Mouse (Mus musculus) forebrain, postnatal 0 days (tissue): ENCODE measurements at regions not wholly inside any gene's neighbourhood (a gene's known extent, or its start where the extent isn't known, plus 50 kb on each side); places are given as distances from the start of the nearest gene placed in this dataset.

Experiments used
- ATAC-seq: fragments of 200-750 bp; cut with Nextera tagmentation; 2 replicates; pipeline ENCODE4 v1.8.0; 2017; ENCODE audit warnings: mild to moderate bottlenecking, moderate library complexity
- DNase-seq: peaks from one replicate; pipeline ENCODE4 v3.0.0-alpha.2; 2015
- H3K27ac ChIP-seq: fragments of 300-500 bp; sonication (generic); 2 replicates; pipeline ENCODE4 v1.5.1; 2014; ENCODE audit warnings: low read depth, mild to moderate bottlenecking, antibody characterized with exemption, low read length, moderate library complexity, mixed read lengths
- H3K27me3 ChIP-seq: fragments of 300-500 bp; sonication (generic); 2 replicates; pipeline ENCODE4 v1.6.1; 2014; ENCODE audit warnings: mild to moderate bottlenecking, low read length, mixed read lengths; ENCODE audit not compliant: insufficient read depth
- H3K36me3 ChIP-seq: fragments of 300-500 bp; sonication (generic); 2 replicates; pipeline ENCODE4 v1.6.1; 2014; ENCODE audit warnings: mild to moderate bottlenecking, moderate library complexity; ENCODE audit not compliant: insufficient read depth
- H3K4me1 ChIP-seq: fragments of 300-500 bp; sonication (generic); 2 replicates; pipeline ENCODE4 v1.6.1; 2014; ENCODE audit warnings: antibody characterized with exemption; ENCODE audit not compliant: insufficient read depth
- H3K4me2 ChIP-seq: fragments of 300-500 bp; sonication (generic); 2 replicates; pipeline ENCODE4 v1.6.1; 2014; ENCODE audit warnings: low read depth, mild to moderate bottlenecking, moderate library complexity
- H3K4me3 ChIP-seq: fragments of 300-500 bp; sonication (generic); 2 replicates; pipeline ENCODE4 v1.5.1; 2014; ENCODE audit warnings: low read depth, low read length, mixed read lengths
- H3K9ac ChIP-seq: fragments of 300-500 bp; sonication (generic); 2 replicates; pipeline ENCODE4 v1.6.1; 2014; ENCODE audit warnings: mild to moderate bottlenecking
- H3K9me3 ChIP-seq: fragments of 300-500 bp; sonication (generic); 2 replicates; pipeline ENCODE4 v1.6.1; 2016; ENCODE audit warnings: low read length
- CTCF ChIP-seq: sonication (generic); IDR thresholded peaks from 2 replicates; pipeline ENCODE4 v1.5.1; 2016; ENCODE audit warnings: antibody characterized with exemption, control low read depth, low read depth
- WGBS: fragments of 180-500 bp; shearing (Covaris S2); extraction: QIAGEN DNeasy Blood & Tissue Kit; methylation state at CpG from one replicate; pipeline ENCODE4 v1.1.7; 2014; 5-methylcytosine and 5-hydroxymethylcytosine counted together

GRCm38 (mm10) chr1:148903093-148903492 lies 1058.0 kb downstream of the Pla2g4a start:
- H3K27ac ChIP-seq, result no peak overlapping the region
- DNase-seq, result no peak
- no peak overlapping the region for H3K4me2 ChIP-seq
- H3K4me1 ChIP-seq, result no peaks in the 10 kb centered on the region
- ATAC-seq, result no peak
- H3K9me3 ChIP-seq, result no peaks in the 10 kb centered on the region
- no peak for TF ChIP-seq CTCF
- H3K27me3 ChIP-seq, result no peaks in the 10 kb centered on the region
- no peak overlapping the region for H3K4me3 ChIP-seq
- H3K36me3 ChIP-seq, result no peaks in the 10 kb centered on the region
- H3K9ac ChIP-seq, result no peak overlapping the region

- Histone ChIP-seq H3K36me3 (no peaks in the 10 kb centered on the region), H3K9me3 (no peaks in the 10 kb centered on the region), H3K4me2 (no peak overlapping the region), H3K4me1 (no peaks in the 10 kb centered on the region), H3K4me3 (no peak overlapping the region), H3K27me3 (no peaks in the 10 kb centered on the region), H3K9ac (no peak overlapping the region), H3K27ac (no peak overlapping the region)
- 96% methylated on average over 2 of the region's 2 CpGs for WGBS
- ATAC-seq, result no peak
- TF ChIP-seq CTCF, result no peak
- no peak for DNase-seq
These were observed 1059.6 kb downstream of the Pla2g4a start for GRCm38 (mm10) chr1:148901319-148902033.

GRCm38 (mm10) chr1:148870788-148871187 lies 1090.3 kb downstream of the Pla2g4a start:
- Histone ChIP-seq H3K36me3 (no peaks in the 10 kb centered on the region), H3K27ac (no peak overlapping the region), H3K9me3 (no peaks in the 10 kb centered on the region), H3K4me2 (no peak overlapping the region), H3K4me3 (no peak overlapping the region), H3K9ac (no peak overlapping the region), H3K27me3 (no peaks in the 10 kb centered on the region), H3K4me1 (no peaks in the 10 kb centered on the region)
- DNase-seq (no peak), ATAC-seq (no peak)
- 54% methylated on average over 1 of the region's 1 CpGs for WGBS
- TF ChIP-seq CTCF, result no peak

- WGBS, result 87% methylated on average over 2 of the region's 2 CpGs
- H3K4me1 ChIP-seq, result no peaks in the 10 kb centered on the region
- no peak for ATAC-seq
- no peaks in the 10 kb centered on the region for H3K9me3 ChIP-seq
- DNase-seq, result no peak
- no peak overlapping the region for H3K4me3 ChIP-seq
- H3K9ac ChIP-seq, result no peak overlapping the region
- H3K27me3 ChIP-seq, result no peaks in the 10 kb centered on the region
- H3K36me3 ChIP-seq, result no peaks in the 10 kb centered on the region
- no peak overlapping the region for H3K4me2 ChIP-seq
- no peak for TF ChIP-seq CTCF
- no peak overlapping the region for H3K27ac ChIP-seq
These were observed 1097.5 kb downstream of the Pla2g4a start for GRCm38 (mm10) chr1:148863582-148863981.

GRCm38 (mm10) chr1:148852990-148853389 lies 1108.1 kb downstream of the Pla2g4a start:
- Histone ChIP-seq H3K27ac (no peak overlapping the region), H3K9me3 (no peaks in the 10 kb centered on the region), H3K36me3 (no peaks in the 10 kb centered on the region), H3K4me2 (no peak overlapping the region), H3K4me3 (no peak overlapping the region), H3K27me3 (no peaks in the 10 kb centered on the region), H3K9ac (no peak overlapping the region), H3K4me1 (no peaks in the 10 kb centered on the region)
- 96% methylated on average over 1 of the region's 1 CpGs for WGBS
- ATAC-seq (no peak), DNase-seq (no peak)
- TF ChIP-seq CTCF, result no peak

GRCm38 (mm10) chr1:148846595-148846994 lies 1114.5 kb downstream of the Pla2g4a start:
- no peak overlapping the region for H3K4me2 ChIP-seq
- H3K27ac ChIP-seq, result no peak overlapping the region
- H3K27me3 ChIP-seq, result no peaks in the 10 kb centered on the region
- no peak for ATAC-seq
- no peaks in the 10 kb centered on the region for H3K9me3 ChIP-seq
- WGBS, result 94% methylated on average over 2 of the region's 2 CpGs
- no peak for TF ChIP-seq CTCF
- no peak overlapping the region for H3K9ac ChIP-seq
- H3K4me1 ChIP-seq, result no peaks in the 10 kb centered on the region
- H3K4me3 ChIP-seq, result no peak overlapping the region
- no peak for DNase-seq
- no peaks in the 10 kb centered on the region for H3K36me3 ChIP-seq

- H3K27ac ChIP-seq, result no peak overlapping the region
- H3K4me1 ChIP-seq, result no peaks in the 10 kb centered on the region
- H3K9ac ChIP-seq, result no peak overlapping the region
- TF ChIP-seq CTCF, result no peak
- DNase-seq (no peak), ATAC-seq (no peak)
- H3K4me3 ChIP-seq, result no peak overlapping the region
- WGBS, result 24% methylated on average over 3 of the region's 3 CpGs
- no peak overlapping the region for H3K4me2 ChIP-seq
- no peaks in the 10 kb centered on the region for H3K27me3 ChIP-seq
- H3K9me3 ChIP-seq, result no peaks in the 10 kb centered on the region
- H3K36me3 ChIP-seq, result no peaks in the 10 kb centered on the region
These were observed 1137.9 kb downstream of the Pla2g4a start for GRCm38 (mm10) chr1:148823146-148823545.

- Histone ChIP-seq H3K27ac (no peak overlapping the region), H3K27me3 (no peaks in the 10 kb centered on the region), H3K9me3 (no peaks in the 10 kb centered on the region), H3K4me1 (no peaks in the 10 kb centered on the region), H3K9ac (no peak overlapping the region), H3K4me3 (no peak overlapping the region), H3K4me2 (no peak overlapping the region), H3K36me3 (no peaks in the 10 kb centered on the region)
- TF ChIP-seq CTCF, result no peak
- DNase-seq (no peak), ATAC-seq (no peak)
These were observed 1152.4 kb downstream of the Pla2g4a start for GRCm38 (mm10) chr1:148808707-148809106.
